Mouse (Mus musculus): ENCODE data around the gene Akirin1. TPM values are rescaled to one million over a fixed set of nuclear protein-coding genes. Genes with fewer than 3 reads are reported as not detected.

The Akirin1 gene
- 183 TPM for polyA plus RNA-seq (2014; fragmentation: Illumina TruSeq; extraction: RNeasy Lipid Tissue Mini Kit (QIAGEN cat#74804); ENCODE audit: low read depth, low replicate concordance)

GRCm38 (mm10) chr4:123750152-123750651 lies at the start of gene Akirin1:
Gene Akirin1 (minus strand): TSS chr4:123750345.

DNA sequence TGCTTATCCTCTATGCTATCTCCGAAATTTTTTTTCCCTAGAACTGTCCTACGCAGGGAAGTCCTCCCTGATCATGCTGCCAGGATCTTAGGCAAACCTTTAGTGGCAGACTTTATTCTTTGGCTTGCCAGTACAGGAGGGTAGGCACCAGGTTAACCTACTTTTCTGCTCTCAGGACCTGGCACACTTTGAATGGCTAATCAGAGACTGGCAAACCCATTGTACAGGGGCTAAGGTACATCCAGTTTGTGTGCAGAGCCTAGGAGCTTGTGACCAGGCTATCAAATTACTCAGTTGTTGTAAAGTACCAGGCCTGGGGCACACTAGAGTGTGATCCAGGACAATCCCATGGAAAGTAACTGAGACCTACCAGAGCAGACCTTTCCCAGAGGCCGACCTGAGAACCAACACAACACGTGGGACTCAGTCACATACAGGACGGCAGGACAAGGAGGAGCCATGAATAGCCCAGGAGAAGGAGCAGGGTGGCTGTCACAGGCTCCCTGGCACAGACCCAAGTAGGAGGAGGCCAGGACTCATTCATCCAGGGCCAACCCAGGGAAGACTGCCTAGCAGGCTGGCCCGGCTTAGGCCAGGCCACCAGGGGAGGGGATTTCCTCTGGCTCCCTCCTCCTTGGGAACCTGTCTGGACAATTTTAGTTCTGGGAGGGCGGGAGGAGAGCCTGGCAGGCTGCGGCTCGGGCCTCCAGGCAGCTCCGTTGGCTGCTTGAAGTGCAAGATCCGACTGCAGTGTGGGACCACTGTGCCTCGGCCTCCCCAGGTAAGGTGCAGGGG lies 37.2 kb upstream of the Akirin1 start, which contains the start of gene Rhbdl2:
Gene Rhbdl2 (plus strand): TSS at position 684 of the 795 bp plus-strand sequence.

DNA sequence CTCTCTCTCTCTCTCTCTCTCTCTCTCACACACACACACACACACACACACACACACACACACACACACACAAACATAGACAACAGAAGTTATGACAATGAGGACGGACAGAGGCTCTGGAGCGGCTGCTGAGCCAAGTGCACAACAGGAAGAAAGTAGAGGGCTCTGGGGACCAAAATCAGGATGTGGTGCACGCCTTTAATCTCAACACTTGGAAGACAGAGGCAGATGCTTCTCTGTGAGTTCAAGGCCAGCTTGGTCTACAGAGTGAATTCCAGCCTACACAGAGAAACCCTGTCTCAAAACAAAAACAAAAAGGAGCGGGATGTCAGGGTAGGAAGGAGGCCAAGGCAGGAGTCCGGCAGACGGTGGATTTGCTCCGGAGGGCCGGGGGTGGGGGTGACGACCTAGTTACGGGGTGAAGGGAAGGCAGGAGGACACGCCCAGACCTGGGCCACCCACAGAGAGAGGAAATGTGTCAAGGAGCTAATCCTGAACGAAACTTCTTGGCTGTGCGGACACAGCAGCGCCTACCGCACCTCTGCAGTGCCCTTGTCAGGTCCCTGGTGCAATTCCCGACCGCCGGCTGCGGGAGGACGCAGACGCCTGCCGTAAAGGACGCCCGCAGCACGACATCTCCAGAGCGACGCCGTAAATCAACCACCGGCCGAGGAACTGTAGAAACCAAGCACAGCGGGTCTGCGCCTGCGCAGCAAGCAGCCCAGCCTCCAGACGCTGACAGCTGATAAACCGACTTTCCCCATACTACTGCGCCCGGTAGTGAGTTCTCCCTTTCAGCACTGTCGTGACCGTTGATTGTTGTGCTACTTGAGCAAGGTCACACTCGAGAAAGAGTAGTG lies 32.3 kb downstream of the Akirin1 start, which contains the start of gene Ndufs5:
Gene Ndufs5 (minus strand): TSS at position 629 of the 860 bp plus-strand sequence.

Other genes with a start within 250 kb of the Akirin1 start
- 216 TPM for gene Macf1, start 66.0 kb downstream of the Akirin1 start, polyA plus RNA-seq (2014; fragmentation: Illumina TruSeq; extraction: RNeasy Lipid Tissue Mini Kit (QIAGEN cat#74804); ENCODE audit: low read depth, low replicate concordance)
- 28.6 TPM for gene Ndufs5, start 32.1 kb downstream of the Akirin1 start, polyA plus RNA-seq (2014; fragmentation: Illumina TruSeq; extraction: RNeasy Lipid Tissue Mini Kit (QIAGEN cat#74804); ENCODE audit: low read depth, low replicate concordance)
- 1.9 TPM for gene Rhbdl2, start 37.5 kb upstream of the Akirin1 start, polyA plus RNA-seq (2014; fragmentation: Illumina TruSeq; extraction: RNeasy Lipid Tissue Mini Kit (QIAGEN cat#74804); ENCODE audit: low read depth, low replicate concordance)
- not detected for gene 4933427I04Rik, start 109.3 kb upstream of the Akirin1 start, polyA plus RNA-seq (2014; fragmentation: Illumina TruSeq; extraction: RNeasy Lipid Tissue Mini Kit (QIAGEN cat#74804); ENCODE audit: low read depth, low replicate concordance)
- 159 TPM for gene Mycbp, start 154.5 kb upstream of the Akirin1 start, polyA plus RNA-seq (2014; fragmentation: Illumina TruSeq; extraction: RNeasy Lipid Tissue Mini Kit (QIAGEN cat#74804); ENCODE audit: low read depth, low replicate concordance)
- 373 TPM for gene Rragc, start 167.1 kb upstream of the Akirin1 start, polyA plus RNA-seq (2014; fragmentation: Illumina TruSeq; extraction: RNeasy Lipid Tissue Mini Kit (QIAGEN cat#74804); ENCODE audit: low read depth, low replicate concordance)
- gene 4930535I16Rik, start 167.7 kb upstream of the Akirin1 start, polyA plus RNA-seq (2014; fragmentation: Illumina TruSeq; extraction: RNeasy Lipid Tissue Mini Kit (QIAGEN cat#74804); ENCODE audit: low read depth, low replicate concordance), result not detected

All from adrenal gland, adult 10 weeks (tissue).